Mouse (Mus musculus) urinary bladder, adult 18-20 months (tissue): ENCODE data around the gene Ppp6r2.
A peak's percentile ranks its signal among the peaks of the same experiment; 100 is the strongest.

Experiments used
- DNase-seq, 2 experiments: peaks; one replicate each; pipeline ENCODE4 v3.0.0; 2022; ENCODE audit warnings: low spot score in 2 of 2, mixed read lengths in 2 of 2

The Ppp6r2 gene

DNA sequence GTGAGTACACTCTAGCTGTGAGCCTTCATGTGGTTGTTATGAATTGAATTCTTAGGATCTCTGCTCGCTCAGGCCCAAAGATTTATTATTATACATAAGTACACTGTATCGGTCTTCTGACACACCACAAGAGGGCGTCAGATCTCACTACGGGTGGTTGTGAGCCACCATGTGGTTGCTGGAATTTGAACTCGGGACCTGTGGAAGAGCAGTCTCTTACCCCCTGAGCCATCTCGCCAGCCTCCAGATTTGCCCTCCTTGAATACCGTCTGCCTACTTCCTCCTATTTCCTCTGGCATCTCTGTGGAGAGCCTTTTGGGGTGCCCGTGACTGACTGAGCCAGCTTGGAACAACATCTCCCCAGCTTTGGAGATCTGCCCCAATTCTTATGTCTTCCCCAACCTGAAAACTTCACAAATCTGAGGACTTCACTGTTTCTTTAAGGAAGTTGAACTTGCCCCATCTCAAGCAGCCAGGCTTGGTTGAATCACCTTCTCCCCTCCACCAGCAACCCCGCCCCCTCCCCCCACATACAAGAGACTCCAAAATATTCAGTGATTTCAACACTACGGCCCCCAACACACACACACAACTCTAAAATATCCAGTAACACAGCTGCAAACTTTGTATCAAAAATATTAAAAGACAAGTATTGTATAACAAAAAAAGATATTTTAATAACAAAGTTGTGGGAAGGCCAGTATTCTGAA lies 29.6 kb upstream of the Ppp6r2 start:
- DNase-seq: no peak

- no peak for DNase-seq
These were observed 29.0 kb upstream of the Ppp6r2 start for GRCm38 (mm10) chr15:89182328-89182741.

- DNase-seq: no peak
These were observed 28.5 kb upstream of the Ppp6r2 start for GRCm38 (mm10) chr15:89182842-89183241.

DNA sequence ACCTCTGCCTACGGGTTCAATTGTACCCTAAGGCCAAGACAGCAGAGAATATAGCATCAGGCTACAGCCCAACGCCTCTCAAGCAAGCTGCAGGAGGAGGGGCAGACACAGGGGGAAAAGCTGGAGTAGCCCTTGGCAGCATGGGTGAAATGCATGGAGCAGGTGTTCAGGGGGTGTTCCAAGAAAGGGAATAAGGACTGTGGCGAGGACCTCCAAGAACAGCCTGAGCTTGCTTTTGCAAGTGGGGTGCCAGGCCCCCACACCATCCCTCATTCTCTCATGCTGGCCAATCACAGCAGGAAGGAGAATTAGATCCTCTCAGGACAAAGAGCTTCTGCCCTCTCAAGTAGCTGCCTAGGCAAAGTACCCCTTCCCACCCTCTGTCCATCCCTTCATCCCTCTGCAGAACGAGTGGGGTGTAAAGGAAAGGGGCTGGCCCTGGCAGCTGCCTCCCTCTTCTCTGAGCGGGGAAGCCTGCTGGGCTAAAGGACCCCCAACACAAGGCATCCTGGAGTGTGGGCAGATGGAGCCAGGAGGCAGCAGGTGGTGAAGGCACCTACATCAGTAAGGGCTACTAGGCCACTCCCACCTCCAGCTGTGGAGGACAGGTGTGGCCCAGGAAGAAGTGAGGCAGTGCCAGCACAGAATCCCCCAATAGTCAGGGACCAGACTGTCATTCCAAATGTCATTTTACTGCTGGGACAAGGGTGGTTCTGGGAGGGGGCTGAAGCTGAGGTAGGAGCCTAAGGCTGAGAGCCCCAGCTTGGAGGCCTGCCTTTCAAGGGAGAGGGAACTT lies 27.0 kb upstream of the Ppp6r2 start:
- no peak for DNase-seq

DNA sequence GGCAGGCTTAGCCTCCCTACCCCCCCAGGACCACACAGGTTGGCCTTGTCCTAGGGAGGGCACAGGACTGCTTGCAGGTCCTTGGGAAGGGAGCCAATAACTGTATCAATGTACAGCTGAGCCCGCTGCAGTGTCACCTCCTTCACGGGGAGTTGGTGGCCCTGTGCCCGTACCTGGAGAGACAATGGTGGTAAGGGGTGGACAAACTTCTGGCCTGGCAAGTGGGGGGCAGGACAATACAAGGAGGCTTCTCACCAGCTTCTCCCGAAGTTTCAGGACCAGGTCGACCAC lies 26.5 kb upstream of the Ppp6r2 start:
- DNase-seq: no peak

DNA sequence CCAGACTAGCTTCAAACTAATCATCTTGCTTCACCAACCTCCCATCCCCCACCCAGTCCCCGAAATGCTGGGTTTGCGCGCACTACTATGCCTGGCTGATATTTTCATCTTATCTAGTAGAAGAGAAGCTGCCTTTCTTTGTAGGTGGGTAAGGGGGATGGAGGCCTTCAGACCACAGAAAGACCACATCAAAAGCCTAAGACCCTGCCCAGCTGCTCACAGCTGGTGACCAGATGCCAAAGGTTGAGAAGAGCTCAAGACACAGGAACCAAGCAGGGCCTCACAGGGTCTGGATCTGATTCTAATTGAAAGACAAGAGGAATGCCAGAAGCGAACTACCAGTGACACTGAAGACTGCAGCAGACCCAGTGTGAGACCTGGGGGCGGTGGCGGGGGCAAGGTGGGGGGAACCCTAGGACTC lies 16.1 kb upstream of the Ppp6r2 start:
- DNase-seq: no peak

- DNase-seq: peak; percentile 89
These were observed 15.6 kb upstream of the Ppp6r2 start for GRCm38 (mm10) chr15:89195690-89196312.

GRCm38 (mm10) chr15:89196313-89196706 lies 15.0 kb upstream of the Ppp6r2 start, which contains the start of gene Dennd6b:
Dennd6b (minus strand) TSS chr15:89196496.
- peak; percentile 85 to 96 for DNase-seq

GRCm38 (mm10) chr15:89197056-89197455 lies 14.3 kb upstream of the Ppp6r2 start:
- DNase-seq: no peak

DNA sequence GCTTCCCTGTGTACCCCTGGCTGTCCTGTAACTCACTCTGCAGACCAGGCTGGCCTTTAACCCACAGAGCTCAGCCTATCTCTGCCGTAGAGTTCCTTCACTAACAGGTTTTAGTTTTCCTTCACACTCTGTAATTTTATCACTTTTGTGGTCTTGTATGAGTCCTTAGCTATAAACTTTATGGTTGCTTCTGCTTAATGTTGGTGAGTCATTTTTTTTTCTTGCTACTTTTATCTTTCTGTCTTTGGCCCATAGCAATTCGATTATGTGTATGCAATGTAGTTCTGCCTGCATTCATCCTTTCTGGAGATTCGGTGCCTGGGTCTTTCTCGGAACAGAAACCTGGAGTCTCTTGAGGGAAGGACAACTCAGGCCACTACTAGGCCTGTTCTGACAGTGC lies 3.9 kb upstream of the Ppp6r2 start:
- DNase-seq: no peak

GRCm38 (mm10) chr15:89209886-89210761 lies 1.2 kb upstream of the Ppp6r2 start:
- DNase-seq: peak; percentile 70 to 80

DNA sequence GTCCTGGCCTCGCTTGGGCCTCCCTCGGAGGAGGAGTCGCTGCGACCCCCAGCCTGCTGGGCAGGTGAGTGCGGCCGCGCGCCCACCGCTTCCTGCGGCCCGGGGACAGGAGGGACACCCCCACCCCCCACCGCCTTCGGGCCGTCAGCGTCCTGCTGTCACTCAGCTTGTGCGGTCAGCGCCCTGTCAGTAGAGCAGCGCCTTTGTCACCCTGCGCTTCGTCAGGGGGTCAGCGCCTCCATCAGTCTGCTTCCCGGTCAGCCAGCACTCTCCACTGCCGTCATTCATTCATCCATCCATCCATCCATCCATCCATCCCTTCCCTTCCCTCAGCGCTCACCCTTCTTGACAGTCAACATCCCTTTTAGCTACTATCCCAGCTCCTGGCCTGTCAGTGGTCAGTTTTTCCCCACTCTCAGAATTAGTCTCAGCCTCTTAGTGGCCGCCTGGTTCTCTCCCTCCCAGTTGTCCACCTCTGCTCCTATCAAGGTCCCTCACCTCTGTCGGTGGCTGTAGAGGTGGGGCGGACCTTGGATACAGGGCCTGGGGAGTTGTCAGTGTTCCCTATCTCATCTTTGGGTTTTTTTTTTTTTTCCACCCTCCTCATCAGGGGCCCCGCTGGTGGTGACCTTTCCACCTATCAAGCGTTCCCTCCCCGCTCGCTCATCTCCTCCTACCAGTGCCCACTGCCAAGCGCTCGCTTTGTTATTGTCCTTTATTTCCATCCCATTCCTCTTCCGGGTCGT lies 536 bp downstream of the Ppp6r2 start:
- DNase-seq: no peak

DNA sequence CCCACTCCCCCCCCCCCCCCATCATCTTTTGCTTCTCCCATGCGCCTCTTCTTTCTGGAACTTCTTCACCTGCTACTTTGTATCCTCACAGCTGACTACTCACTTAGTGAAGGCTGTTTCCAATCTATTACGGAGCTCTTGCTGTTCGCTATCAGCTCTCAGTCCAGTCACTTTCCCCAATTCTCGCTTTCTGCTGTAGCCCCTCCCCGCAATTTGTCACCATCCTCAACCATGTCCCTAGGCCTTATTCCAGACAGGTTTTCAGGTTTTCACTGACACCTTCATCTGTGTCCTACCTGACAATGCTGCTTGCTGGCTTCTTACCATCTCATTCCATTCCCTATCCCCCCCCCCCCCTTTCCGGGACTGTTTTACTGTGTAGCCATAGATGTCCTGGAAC lies 1.1 kb downstream of the Ppp6r2 start:
- DNase-seq: no peak

- DNase-seq: no peak
These were observed 2.2 kb downstream of the Ppp6r2 start for GRCm38 (mm10) chr15:89213517-89213916.

GRCm38 (mm10) chr15:89214953-89215352 lies 3.6 kb downstream of the Ppp6r2 start:
- no peak for DNase-seq

- no peak for DNase-seq
These were observed 4.4 kb downstream of the Ppp6r2 start for GRCm38 (mm10) chr15:89215611-89216233.

- DNase-seq: no peak
These were observed 22.2 kb downstream of the Ppp6r2 start for GRCm38 (mm10) chr15:89233586-89233985.

- no peak for DNase-seq
These were observed 22.7 kb downstream of the Ppp6r2 start for GRCm38 (mm10) chr15:89234052-89234451.

DNA sequence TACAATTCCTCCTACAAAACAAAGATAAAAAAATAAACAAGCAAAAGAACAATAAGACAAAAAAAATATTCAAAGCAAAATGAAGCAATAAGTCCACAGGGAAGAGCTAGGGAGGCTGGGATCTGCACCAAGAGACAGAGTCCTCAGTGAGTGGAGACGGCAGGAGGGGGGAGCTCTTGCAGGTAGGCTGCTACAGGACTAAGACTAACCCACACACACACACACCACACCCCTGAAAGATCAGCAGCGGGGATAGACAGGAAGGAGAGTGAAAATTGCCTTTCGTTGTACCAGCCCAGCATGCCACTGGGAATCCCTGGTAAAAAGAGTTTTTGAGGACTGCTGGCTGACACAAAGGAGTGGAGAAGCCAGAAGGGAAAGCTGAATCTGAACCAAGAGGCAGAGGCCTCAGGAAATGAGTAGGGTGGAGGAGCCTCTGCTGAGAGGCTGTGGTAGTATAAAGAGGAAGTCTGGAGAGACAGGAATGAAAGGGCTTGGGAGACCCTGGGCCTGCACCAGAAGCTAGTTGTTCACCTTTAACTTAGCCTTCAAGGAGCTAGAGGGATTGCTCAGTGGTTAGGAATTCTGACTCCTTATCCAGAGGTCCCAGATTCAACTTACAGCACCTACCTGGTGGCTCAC lies 28.5 kb downstream of the Ppp6r2 start:
- DNase-seq: no peak

DNA sequence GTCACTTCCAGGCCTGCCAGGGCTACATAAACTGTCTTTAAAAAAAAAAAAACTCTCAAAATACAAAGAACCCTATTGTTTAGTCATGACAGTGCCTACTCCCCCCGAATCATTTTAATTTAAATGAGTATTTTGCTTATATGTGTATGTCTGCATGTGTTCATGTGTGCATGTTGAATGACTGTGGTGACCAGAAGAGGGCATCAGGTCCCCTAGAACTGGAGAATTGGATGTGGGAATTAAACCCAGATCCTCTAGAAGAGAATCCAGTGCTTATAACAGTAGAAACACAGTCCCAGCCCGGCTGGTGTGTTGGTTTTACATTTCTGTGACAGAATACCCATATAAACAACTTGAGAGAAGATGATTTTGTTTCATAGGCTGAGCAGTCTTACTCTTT lies 29.7 kb downstream of the Ppp6r2 start:
- DNase-seq: no peak
